Mouse (Mus musculus): ENCODE results near the gene C2cd4a. TPM values are rescaled to one million over a fixed set of nuclear protein-coding genes. Genes with fewer than 3 reads are reported as not detected.

The C2cd4a gene
- polyA plus RNA-seq, 1 experiment from 2014 or later = 0.56 TPM

DNA sequence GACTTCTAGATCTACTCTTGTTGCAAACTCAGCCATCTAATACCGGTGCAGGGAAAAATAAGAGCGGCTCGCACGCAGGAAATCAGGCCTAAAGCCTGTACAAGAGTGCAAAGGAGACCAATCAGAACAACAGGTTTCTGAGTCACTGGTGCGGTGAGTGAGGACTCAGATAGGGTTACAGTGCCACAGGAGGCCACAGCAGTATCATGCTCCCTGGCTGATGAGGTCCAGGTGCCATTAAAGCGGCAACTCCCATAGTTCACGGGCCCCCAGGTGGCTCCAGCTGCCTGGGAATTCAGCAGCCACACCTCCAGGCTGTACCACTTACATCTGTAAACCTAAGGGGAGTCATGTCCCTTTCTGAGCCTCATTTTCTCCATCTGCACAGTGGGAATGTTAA lies 45.8 kb downstream of the C2cd4a start:
- no peaks in the 10 kb centered on the region for H3K36me3 ChIP-seq (ENCODE audit: control insufficient read depth, insufficient read depth, low read length)
- no peak for ATAC-seq (ENCODE audit: insufficient read depth, low FRiP score)
- 82% methylated on average over 7 of the region's 7 CpGs for WGBS
- H3K9me3 ChIP-seq (replicated peaks; ENCODE audit: control insufficient read depth, low read length) = no peaks in the 10 kb centered on the region
- H3K4me1 ChIP-seq (ENCODE audit: control insufficient read depth, insufficient read depth, low read length) = no peaks in the 10 kb centered on the region
- H3K4me3 ChIP-seq (replicated peaks; ENCODE audit: low read length) = no peak overlapping the region
- no peaks in the 10 kb centered on the region for H3K27me3 ChIP-seq (ENCODE audit: control insufficient read depth, insufficient read depth, low read length)
- H3K4me2 ChIP-seq (ENCODE audit: low read depth, low read length) = no peak overlapping the region
- no peak overlapping the region for H3K9ac ChIP-seq (ENCODE audit: low read length)
- no peak overlapping the region for H3K27ac ChIP-seq (ENCODE audit: low read length)

DNA sequence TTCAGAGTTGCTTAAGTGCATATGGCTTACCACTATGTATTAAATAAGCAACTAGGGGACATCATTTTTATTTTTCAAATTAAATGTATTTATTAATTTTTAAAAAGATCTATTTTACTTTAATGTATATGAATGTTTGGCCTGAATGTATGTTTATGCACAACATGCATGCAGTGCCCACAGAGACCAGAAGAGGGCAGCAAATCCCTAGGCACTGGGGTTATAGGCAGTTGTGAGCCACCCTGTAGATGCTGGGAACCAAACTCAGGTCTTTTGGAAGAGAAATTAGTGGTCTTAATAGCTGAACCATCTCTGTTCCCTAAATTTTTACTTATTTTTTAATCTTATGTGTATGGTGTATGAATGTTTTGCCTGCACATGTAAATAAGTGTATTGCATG lies 48.2 kb downstream of the C2cd4a start:
- no peak for ATAC-seq (ENCODE audit: insufficient read depth, low FRiP score)
- no peaks in the 10 kb centered on the region for H3K36me3 ChIP-seq (ENCODE audit: control insufficient read depth, insufficient read depth, low read length)
- H3K27ac ChIP-seq (ENCODE audit: low read length) = no peak overlapping the region
- H3K4me3 ChIP-seq (replicated peaks; ENCODE audit: low read length) = no peak overlapping the region
- no peak overlapping the region for H3K4me2 ChIP-seq (ENCODE audit: low read depth, low read length)
- no peak overlapping the region for H3K9ac ChIP-seq (ENCODE audit: low read length)
- no peaks in the 10 kb centered on the region; the same call in 1 of the 2 replicates for H3K4me1 ChIP-seq (ENCODE audit: control insufficient read depth, insufficient read depth, low read length)
- H3K27me3 ChIP-seq (ENCODE audit: control insufficient read depth, insufficient read depth, low read length) = no peaks in the 10 kb centered on the region
- no peaks in the 10 kb centered on the region for H3K9me3 ChIP-seq (replicated peaks; ENCODE audit: control insufficient read depth, low read length)

DNA sequence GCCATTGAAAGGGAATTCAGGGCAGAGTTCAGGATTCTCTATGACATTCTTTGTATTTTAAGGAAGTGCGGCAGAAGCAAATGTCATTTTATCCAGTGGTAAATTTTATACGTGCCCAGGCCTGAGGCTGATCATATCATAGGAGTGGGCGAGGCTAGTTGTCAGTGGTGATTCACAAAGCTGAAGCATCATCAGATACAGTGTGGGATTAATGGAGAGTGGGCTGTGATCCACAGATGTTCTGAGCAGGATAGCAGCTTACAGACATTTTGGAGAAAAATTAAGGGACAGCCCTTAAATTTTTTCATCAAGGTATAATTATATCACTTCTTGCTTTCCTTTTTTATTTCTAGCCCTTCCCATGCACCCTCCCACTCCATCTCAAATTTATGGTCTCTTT lies 48.7 kb downstream of the C2cd4a start:
- WGBS = 80% methylated on average over 3 of the region's 3 CpGs
- no peak for ATAC-seq (ENCODE audit: insufficient read depth, low FRiP score)
- Histone ChIP-seq H3K4me2 (ENCODE audit: low read depth, low read length) (no peak overlapping the region), H3K9me3 (replicated peaks; ENCODE audit: control insufficient read depth, low read length) (no peaks in the 10 kb centered on the region), H3K4me3 (replicated peaks; ENCODE audit: low read length) (no peak overlapping the region), H3K4me1 (ENCODE audit: control insufficient read depth, insufficient read depth, low read length) (peaks cover 3% of the 10 kb centered on the region), H3K27ac (ENCODE audit: low read length) (no peak overlapping the region), H3K27me3 (ENCODE audit: control insufficient read depth, insufficient read depth, low read length) (no peaks in the 10 kb centered on the region), H3K36me3 (ENCODE audit: control insufficient read depth, insufficient read depth, low read length) (no peaks in the 10 kb centered on the region), H3K9ac (ENCODE audit: low read length) (no peak overlapping the region)

DNA sequence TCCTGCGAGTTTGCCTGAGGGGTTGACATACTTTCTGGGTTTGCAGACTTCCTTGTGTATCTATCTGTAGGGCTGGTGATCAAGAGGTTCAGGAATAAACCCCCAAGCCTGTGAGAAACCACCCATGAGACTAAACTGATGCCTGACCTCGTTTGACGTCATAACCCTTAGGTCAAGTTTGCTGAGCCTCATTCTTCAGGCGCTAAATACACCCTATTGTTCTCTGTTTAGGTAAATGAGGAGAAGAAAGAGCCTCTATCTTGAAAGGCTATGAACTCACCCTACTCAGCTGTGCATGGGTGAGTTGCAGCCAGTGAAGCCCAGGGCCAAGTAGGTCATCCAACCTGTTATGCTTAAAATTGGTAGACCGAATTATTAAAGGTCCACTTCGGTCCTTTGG lies 49.3 kb downstream of the C2cd4a start:
- 55% methylated on average over 6 of the region's 6 CpGs for WGBS
- Histone ChIP-seq H3K4me3 (replicated peaks; ENCODE audit: low read length) (no peak overlapping the region), H3K9me3 (replicated peaks; ENCODE audit: control insufficient read depth, low read length) (no peaks in the 10 kb centered on the region), H3K4me2 (ENCODE audit: low read depth, low read length) (no peak overlapping the region), H3K27me3 (ENCODE audit: control insufficient read depth, insufficient read depth, low read length) (no peaks in the 10 kb centered on the region), H3K36me3 (ENCODE audit: control insufficient read depth, insufficient read depth, low read length) (no peaks in the 10 kb centered on the region), H3K9ac (ENCODE audit: low read length) (no peak overlapping the region), H3K4me1 (ENCODE audit: control insufficient read depth, insufficient read depth, low read length) (peaks cover 4% of the 10 kb centered on the region), H3K27ac (ENCODE audit: low read length) (no peak overlapping the region)
- no peak for ATAC-seq (ENCODE audit: insufficient read depth, low FRiP score)

Other genes starting within 250 kb of the C2cd4a start
- not detected in 2 replicates for gene C2cd4b, start 72.9 kb downstream of the C2cd4a start, polyA plus RNA-seq (2015; fragmentation: Nextera tagmentation; extraction: Ambion mirVana)
- gene Vps13c, start 8.1 kb upstream of the C2cd4a start, polyA plus RNA-seq (2015; fragmentation: Nextera tagmentation; extraction: Ambion mirVana) = 3.9 and 5.9 TPM in 2 replicates

Data from stomach, embryonic 16.5 days (tissue).